Mouse (Mus musculus): Measurements from ENCODE around the gene Rab44.
"Not testable (repeated sequence)": the region's sequence is repeated elsewhere in the genome, so short reads cannot be mapped to it uniquely, and the experiment has no call there.

Gene Rab44

DNA sequence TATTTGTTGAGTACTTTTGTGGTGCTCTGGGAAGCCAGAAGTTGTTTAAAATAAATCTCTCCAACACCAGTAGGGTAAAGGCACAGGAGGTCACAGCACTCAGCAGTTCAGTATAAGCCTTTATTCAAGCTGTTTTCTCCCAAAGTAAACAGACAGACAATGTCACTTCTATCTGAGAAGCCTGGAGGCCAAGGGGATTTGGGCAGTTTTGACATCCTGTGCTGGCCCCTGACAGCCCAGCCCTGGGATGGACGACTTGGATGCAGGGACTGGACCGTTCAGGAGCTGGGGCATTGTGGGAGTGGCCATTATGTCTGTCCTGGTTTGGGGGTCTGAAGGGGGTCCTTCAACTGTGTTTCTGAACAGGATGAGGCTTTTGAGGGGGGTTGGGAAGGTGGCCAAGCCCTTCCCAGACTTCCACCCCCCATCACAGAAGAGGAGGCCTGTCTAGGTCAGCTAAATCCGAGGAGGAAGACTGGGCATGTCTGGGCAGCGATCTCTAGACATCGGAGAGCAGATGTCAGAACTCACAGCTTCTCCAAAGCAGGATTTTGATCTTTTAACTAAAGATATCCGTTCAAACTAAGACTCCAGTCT lies 22.5 kb upstream of the Rab44 start:
- no peak for DNase-seq (ENCODE audit: low spot score)

DNA sequence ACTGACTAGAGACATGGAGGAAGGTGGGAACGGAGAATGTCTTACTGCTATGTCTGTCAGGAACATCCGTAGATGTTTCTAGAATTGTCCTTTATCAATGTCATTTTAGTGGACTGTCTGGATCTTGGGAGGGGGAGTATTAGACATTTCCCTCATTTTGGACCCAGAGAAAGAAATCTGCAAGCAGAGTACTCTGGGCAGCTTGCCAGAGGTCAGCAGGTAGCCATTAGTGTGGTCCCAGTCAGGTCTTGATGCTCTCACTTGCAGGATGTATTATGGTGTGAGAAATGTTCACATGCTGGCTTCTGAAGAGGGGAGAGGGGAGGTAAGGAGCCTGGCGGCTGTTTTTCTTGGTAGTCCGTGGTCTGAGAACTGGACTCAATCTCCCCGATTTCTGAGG lies 21.4 kb upstream of the Rab44 start:
- no peak for DNase-seq (ENCODE audit: low spot score)

DNA sequence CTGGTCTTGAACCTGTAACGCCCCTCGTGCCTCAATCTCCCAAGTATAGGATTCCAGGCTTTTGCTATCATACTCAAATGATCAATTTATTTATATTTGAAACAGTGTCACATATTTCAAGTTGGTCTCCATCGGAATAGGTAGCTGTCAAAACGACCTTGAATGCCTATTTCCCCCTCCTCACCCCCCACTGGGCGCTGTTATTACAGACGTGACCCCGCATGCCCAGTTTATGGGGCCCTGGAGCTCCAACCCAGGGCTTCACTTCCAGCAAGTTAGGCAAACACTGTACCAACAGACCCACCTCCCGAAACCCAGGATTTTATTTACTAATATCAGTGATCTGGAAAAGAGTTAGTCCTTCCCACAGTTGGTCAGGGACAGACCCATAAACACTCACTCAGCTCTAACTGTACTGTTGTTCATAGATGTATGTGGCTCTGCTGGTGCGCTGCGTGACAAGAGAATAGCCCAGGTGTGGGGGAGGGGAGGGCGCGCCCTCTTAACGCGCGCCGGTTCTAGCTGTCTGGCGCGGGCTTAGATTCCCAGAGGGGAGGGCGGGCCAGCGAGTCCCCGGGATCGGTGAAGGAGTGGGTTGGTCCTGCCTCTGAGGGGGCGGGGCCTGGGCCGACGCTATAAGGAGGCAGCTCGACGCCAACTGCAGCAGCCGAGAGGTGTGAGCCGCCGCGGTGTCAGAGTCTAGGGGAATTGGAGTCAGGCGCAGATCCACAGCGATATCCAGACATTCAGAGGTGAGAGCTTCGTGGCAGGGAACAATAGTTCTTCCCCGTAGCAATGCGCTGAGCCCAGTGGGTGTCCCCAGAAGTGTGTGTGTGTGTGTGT lies 20.6 kb upstream of the Rab44 start:
- peak; percentile 86 for DNase-seq (ENCODE audit: low spot score)

DNA sequence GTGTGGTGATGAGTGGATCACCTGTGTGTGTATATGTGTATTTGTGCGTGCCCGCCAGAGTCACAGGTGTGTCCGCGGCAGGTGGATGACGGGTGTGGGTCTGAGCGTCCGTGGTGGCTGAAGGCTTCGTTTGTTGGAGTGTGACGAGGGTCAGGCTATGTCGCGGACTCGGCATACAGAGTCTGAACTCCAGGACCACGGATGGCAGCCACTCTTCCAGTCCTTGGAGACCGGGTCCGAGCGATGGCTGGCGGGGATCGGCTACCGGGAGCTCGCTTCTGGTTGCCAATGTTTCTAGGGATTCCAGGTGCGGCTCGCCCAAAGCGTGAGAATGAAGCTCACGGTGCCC lies 20.0 kb upstream of the Rab44 start:
- no peak for DNase-seq (ENCODE audit: low spot score)

DNA sequence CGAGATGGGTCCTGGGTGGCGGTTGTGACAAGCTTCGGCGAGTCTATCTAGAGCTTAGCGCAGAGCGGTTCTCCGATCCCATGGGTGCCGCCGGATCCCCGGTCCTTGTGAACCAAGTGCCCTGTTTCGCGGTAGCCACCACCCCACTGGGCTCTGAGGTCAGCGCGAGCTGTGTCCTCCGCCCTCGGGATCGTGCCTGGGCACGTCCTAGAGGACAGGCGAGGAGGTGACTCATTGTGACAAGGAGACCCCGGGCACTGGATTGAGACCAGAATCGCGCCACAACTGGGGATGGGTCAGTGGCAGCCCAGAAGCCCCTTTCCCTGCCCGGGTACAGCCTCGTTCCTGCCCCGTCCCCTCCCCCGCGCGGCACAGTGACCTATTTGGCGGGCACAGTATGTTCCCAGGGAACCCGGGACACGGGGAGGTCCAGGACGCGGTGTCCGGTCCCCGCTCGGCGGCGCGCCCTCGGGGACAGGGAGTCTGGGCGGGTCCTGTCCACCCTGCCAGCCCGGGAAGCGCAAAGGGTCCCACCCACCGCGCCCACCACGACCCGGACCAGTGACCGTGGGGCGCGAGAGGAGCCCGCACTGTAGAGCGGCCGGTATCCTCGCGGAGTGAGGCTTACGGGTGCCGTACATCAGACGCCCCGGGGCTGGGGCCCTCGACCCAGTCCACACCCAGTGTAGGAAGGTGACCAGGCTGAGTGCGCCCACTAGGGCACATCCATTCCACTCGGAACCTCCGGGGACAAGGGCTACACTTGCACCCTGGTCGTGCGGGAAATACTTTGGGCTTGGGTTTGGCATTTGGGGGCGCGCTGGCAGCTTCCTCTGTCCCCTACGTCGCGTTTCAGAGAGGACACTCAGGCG lies 19.4 kb upstream of the Rab44 start:
- DNase-seq (ENCODE audit: low spot score), result peak; percentile 63

DNA sequence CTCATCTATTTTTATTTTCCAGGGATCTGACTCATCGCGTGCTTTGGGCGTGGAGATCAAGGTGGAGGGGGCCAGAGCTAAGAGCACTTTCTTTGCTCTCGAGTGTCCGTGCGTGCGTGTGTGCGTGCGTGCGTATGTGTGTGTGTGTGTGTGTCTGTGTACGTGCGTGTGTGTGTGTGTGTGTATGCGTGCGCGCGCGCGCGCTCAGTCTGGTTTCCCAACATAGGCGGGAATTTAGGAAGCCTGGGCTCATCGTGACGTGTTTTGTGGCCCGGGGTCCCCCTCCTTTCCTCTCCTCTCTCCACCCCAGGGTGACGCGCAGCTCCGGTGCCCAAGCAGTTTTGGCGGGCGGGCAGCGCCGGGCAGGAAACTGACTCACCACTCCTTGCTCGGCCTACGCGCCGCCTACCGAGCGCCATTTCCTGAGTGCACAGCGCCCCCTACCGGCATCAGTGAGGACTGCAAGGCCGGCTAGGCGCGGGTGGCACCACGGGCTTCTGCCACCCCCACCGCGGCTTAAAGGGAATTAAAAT lies 18.7 kb upstream of the Rab44 start:
- DNase-seq (ENCODE audit: low spot score), result peak; percentile 93

DNA sequence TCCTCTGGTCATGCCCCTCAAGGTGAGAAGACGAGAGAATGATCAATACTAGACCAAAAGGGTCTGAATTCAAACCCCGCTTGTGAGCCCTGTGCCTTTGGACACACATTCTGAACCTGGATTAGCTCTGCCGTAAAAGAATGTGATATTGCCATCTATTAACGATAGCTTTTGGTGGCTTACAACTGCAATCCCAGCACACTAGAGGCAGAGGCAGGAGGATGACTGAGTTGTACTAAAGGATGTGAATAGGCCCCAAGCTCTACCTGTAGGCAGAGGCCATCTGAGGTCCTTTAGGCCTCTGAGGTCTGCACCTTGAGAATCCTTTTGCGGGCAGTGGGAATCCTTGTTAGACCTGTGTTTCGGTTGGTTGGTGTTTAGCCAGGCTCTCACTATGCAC lies 17.7 kb upstream of the Rab44 start:
- no peak for DNase-seq (ENCODE audit: low spot score)

DNA sequence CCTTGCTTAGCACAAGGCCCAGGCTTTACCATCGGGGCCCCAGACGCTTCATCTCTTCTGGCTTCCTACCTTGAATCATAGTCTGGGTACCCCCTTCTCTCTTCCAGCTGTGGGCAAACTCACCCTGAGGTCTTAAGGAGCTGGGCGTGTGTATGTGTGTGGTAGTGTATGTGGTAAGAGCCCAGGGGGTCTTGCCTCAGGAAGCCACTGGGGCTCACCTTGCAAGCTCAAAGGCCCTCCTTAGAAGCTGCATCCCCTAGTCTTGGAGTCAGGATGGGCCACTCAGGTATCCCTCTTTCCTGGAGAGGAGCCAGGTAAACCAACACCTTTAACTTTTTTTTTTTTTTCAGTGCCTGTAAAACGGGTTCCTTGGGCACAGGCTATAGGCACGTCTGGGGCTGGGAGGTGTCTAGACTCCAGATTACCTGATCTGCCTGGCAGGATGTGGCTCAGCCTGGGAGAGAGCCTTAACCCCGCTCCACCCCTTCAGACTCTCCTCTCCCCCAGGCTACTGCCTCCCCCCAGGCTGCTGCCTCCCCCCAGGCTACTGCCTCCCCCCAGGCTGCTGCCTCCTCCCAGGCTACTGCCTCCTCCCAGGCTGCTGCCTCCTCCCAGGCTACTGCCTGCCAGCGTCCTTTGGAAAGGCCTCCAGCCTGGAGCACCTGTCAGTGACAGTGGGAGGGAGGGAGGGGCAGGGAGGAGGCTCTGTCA lies 16.9 kb upstream of the Rab44 start:
- DNase-seq (ENCODE audit: low spot score), result no peak

DNA sequence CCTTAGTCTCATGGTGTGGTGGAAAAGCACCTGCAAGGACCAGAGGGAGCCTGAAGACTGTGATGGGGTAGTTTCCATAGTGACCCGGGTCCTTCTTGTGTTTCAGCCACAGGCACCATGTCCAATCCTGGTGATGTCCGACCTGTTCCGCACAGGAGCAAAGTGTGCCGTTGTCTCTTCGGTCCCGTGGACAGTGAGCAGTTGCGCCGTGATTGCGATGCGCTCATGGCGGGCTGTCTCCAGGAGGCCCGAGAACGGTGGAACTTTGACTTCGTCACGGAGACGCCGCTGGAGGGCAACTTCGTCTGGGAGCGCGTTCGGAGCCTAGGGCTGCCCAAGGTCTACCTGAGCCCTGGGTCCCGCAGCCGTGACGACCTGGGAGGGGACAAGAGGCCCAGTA lies 15.7 kb upstream of the Rab44 start:
- DNase-seq (ENCODE audit: low spot score), result no peak

DNA sequence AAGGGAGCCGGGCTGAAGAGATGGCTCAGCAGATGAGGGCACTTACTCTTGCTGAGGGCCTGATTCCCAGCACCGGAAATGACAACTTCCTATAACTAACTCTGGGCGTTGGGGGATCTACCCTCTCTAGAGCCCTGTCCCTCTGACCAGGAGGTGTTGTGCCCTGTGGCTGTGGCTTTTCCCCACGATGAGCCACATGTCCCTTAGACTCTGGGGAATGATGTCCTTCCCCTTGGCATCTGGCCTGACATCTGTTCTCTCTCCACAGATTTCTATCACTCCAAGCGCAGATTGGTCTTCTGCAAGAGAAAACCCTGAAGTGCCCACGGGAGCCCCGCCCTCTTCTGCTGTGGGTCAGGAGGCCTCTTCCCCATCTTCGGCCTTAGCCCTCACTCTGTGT lies 14.9 kb upstream of the Rab44 start:
- DNase-seq (ENCODE audit: low spot score), result no peak

DNA sequence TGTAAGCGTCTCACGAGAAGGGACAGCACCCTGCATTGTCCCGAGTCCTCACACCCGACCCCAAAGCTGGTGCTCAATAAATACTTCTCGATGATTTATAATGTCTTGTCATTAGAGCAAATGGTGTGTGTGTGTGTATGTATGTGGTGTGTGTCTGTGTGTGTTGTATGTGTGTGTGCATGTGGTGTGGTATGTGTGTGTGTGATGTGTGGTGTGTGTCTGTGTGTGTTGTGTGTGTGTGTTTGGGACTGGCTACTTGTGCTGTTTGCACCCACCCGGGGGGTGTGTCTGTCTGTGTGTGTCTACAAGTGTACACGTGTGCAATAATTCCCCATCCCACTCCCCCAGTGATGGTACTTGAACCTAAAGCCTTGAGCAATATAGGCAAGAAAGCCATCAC lies 13.3 kb upstream of the Rab44 start:
- no peak for DNase-seq (ENCODE audit: low spot score)

DNA sequence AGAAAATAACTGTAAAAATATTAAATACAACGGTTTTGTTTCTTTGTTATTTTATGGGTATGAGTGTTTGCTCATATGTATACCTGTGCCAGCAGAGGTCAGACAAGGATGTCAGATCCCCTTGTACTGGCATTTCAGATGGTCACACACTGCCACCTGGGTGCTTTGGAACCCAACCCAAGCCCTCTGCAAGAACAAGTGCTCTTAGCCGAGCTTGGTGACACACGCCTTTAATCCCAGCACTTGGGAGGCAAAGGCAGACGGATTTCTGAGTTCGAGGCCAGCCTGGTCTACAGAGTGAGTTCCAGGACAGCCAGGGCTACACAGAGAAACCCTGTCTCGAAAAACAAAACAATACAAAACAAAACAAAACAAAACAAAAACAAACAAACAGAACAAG lies 3.6 kb upstream of the Rab44 start:
- DNase-seq (ENCODE audit: low spot score), result not testable (repeated sequence)

DNA sequence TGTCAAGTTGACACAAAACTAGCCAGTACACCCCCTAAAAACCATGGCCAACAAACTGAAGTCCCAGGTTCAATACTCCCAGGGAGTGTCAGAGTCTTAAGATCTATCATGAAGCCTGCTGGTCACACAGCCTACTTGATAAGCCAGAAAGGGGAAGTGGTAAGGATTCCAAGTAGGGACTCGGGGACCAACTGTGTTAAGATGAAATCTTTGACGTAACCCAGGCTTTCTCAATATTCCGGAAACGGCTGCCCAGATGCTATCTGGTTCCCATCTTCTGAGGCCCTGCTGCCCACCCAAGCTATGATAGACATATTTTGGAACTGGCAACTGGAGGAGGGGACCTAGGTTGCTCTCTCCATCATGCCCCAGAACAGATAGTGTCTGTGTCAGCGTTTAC lies 2.6 kb upstream of the Rab44 start:
- no peak for DNase-seq (ENCODE audit: low spot score)

DNA sequence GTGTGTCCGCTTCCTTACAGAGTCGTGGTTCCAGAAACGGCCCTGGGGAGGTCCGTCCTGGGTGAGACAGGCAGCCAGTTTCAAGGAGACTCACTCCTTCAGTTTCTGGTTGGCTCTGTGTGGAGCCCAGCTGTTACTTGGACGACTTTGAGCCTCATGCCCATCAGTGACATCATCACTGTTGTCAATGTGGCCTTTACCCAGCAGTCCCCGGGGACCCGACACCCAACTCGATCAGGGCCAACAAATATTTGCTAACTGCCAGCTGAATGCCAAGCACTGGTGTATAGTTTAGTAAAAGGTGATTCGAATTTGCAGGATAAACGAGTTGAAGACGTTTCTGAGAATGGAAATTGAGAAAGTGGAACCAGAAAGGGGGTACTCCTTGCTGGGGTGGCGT lies 2.1 kb downstream of the Rab44 start:
- DNase-seq (ENCODE audit: low spot score), result no peak

DNA sequence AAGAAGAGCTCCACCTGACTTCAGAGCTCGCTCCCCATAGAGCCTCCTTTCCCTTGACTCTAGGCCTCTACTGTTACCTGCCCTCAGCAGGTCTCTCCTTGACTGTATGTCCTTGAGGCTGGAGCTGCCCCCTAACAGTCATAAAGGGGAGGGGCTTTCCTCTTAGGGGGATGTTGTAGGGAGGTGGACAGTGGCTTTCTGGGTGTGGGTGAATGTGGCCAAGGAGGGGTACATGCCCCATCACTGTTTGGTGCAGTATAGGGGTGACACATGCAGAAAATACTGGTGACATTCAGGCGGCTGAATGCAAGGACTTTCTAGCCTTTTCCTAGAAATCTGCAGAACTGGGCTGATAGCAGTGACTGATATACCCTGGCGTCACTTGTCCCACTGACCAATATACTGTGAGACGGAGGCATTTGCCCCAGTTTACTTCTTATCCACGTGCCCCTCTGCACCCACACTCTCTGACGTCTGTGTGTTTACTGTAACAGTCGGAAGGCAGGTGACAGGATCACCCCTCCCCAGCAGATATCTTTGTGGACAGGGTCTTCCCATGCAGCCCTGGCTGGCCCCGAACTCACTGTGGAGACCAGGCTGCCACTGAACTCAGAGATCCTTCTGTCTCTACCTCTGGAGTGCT lies 3.2 kb downstream of the Rab44 start:
- DNase-seq (ENCODE audit: low spot score), result no peak

DNA sequence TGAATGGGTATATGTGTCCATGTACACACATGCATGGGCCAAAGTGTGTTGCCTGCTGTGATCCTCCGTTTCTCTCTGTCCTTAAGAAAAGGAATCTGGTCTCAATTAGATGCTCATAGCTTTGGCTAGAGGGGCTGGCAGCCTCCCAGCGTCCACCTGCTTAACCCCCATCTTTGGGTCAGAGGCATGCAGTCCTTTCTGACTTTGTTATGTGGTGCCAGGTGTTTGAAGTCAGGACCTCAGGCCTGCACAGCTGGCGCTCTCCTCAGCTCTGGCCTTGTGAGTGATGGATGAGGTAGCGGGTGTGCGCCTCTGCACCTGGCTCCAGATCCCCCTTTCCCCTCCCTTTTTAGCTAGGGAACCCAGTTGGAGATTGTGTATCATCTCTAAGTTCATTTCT lies 4.1 kb downstream of the Rab44 start:
- DNase-seq (ENCODE audit: low spot score), result no peak

DNA sequence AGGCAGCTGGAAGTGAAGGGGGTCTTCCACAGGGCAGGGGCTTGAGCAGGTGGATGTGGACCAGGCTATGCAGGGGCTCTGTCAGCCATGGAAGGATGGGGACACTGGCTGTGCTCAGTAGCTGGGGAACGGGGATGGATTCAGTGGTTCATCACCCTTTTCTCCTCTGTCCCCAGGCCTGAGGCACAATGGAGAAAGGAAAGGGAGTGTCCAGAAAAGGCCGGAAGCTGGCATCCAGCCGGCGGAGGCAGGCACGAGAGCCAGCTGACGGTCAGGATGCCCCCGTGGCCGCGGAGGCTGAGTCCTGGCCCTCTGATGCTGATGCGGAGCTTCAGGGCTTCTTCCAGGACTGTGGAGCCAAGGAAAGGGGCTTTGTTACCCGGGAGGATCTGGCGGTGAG lies 6.7 kb downstream of the Rab44 start:
- peak; percentile 58 for DNase-seq (ENCODE audit: low spot score)

DNA sequence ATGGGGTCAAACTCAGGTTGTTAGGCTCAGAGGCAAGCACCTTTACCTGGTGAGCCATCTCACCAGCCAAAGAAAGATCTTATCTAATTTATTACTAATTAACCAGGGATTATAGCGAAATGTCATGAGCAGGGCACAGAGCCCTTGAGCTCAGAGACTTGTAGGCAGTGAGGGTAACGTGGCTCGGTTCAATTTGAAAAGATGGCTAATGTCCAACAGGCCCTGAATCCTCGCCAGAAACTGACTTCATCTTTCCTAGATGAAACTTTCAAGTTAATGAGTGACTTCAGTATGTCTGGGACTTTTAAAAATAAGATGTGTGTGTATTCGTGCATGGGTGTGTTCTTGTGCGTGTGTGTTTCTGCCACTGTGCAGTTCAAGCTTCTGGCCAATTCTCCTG lies 8.9 kb downstream of the Rab44 start:
- DNase-seq (ENCODE audit: low spot score), result no peak

DNA sequence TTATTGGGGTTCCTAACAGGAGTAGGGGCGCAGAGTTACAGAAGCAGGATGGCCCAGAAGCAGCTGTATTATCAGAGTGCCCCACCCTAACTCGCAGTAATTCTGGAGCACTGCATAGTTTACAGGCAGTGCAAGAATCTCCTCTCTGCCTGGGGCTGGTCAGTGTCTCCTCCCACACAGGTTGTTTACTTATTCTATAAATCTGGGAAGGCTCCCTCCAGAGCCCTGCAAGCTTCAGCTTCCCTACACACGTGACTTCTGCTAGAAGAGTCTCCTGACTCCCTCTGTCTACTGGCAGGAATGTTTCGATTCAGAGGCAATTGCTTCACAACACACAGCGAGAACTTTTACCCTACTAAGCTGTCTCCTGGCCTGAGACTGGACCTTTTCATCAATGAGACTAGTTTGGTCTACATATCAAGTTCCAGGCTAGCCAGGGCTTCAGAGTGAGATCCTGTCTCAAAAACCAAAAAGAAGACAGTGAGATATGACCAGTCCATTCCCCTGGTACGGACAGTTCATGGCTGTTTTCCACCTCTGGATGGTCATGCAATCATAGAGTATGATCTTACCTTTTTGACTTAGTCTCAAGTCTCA lies 9.7 kb downstream of the Rab44 start:
- DNase-seq (ENCODE audit: low spot score), result no peak

DNA sequence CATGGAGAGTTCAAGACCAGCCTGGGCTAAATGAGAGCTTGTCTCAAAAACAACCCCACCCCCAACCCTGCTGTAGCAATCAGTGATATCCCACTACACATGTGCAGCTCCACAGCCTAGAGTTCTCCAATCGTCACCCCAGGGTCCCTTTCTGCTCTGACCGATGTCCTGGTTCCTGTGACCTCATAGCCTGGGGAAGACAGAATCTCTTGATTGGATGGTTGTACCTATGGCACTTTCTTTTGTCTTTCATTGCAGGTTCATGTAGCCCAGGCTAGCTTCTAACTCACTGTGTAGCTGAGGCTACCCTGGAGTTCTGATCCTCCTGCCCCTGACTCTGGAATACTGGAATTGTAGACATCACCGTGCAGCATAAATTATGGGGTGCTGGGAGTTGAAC lies 12.6 kb downstream of the Rab44 start:
- no peak for DNase-seq (ENCODE audit: low spot score)

DNA sequence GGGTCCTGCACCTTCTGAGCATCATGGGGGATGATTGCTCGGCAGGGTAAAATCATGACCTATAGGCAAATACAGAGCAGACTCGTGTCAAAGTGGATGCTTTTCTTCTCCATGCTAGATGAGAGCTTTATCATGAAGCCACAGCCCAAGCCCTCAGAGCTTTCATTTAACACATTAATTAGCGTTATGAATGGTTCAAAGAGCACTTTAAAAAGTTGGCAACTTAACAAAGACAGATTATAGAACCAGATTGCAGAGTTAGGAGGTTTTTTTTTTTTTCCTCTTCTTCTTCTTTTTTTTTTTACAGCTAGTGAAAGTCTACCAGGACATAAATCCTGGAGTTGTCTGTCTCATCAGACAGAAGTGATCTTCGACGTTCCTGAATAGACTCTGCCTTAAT lies 15.4 kb downstream of the Rab44 start:
- DNase-seq (ENCODE audit: low spot score), result no peak

All from ovary, postnatal 36 days (tissue).